Mouse (Mus musculus): Measurements from ENCODE around the gene Fchsd2. TPM values are rescaled to one million over a fixed set of nuclear protein-coding genes. Genes with fewer than 3 reads are reported as not detected.

The Fchsd2 gene
- polyA plus RNA-seq, 1 experiment from 2014 or later = 27.9 TPM

DNA sequence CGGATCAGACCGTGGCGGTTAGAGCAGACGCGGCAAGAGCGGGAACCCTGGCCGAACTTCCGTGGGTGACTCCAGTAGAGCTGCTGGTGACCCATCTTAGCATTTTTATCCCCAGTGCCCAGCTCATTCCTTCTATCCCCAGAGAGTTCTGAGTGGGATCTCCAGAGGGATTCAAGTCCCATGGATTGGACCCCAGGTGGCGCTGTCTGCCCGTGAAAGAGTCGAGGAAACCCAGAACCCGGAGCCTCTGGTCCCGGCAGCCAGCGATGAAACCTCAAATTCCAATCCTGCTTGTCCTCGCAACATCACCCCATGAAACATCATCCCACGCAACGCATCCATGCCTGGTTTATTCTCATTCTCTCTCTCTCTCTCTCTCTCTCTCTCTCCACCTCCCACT is 31.3 kb upstream of the Fchsd2 start:
- Histone ChIP-seq H3K27me3 (no peaks in the 10 kb centered on the region), H3K9ac (replicated peaks) (no peak overlapping the region; the same call in 1 of the 2 replicates), H3K36me3 (no peaks in the 10 kb centered on the region), H3K9me3 (no peaks in the 10 kb centered on the region), H3K4me2 (peak overlapping the region; percentile 31), H3K4me1 (replicated peaks) (0 out of 2 replicates have a peak, but pooled peaks cover 4% of the 10 kb centered on the region), H3K27ac (no peak overlapping the region), H3K4me3 (replicated peaks) (no peak overlapping the region)
- no peak for ATAC-seq (ENCODE audit: insufficient number of reproducible peaks, insufficient read depth, low FRiP score, low TSS enrichment, low read depth)
- 9% methylated on average over 17 of the region's 17 CpGs for WGBS

DNA sequence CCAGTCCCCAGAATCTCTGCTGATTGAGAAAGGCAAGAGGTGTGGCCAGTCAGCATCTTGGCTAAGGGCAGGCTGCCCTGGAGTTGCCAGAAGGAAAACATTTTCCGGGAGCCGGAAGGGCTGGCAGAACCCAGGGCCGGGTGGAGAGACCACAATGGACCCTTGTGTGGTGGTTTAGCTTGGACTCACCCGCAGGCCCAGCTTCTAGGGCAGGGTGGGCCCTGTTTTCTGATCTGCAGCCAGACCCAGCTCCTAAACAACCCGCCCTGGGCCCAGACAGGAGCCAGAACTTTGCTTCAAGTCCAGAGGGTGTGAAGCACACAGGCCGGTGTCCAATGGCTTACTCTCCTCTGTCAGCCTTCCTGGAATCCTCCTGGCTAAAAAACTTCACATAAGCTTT is 30.4 kb upstream of the Fchsd2 start:
- 0 out of 2 replicates have a peak, but pooled peaks have one; percentile 31 for ATAC-seq (ENCODE audit: insufficient number of reproducible peaks, insufficient read depth, low FRiP score, low TSS enrichment, low read depth)
- Histone ChIP-seq H3K9me3 (no peaks in the 10 kb centered on the region), H3K4me2 (no peak overlapping the region), H3K36me3 (no peaks in the 10 kb centered on the region), H3K4me1 (replicated peaks) (0 out of 2 replicates have a peak, but pooled peaks cover 4% of the 10 kb centered on the region), H3K4me3 (replicated peaks) (no peak overlapping the region), H3K9ac (replicated peaks) (no peak overlapping the region), H3K27ac (peak overlapping the region; percentile 29; the same call in 1 of the 2 replicates), H3K27me3 (no peaks in the 10 kb centered on the region)
- WGBS = 89% methylated on average over 6 of the region's 6 CpGs

DNA sequence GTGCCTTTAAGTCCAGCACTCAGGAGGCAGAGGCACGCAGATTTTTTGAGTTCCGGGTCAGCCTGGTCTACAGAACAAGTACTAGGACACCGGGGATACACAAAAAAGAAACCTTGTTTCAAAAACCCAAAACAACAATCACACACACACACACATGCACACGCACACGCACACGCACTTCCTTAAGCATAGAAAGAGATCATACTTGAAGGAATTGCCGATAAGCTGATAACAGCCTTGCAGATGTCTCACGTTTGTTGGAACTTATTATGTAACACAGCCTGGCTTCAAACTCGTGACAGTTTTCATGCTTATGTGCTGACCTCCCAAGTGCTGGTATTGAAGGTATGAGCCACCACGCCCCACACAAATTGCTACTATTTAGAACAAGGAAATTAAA is 29.1 kb upstream of the Fchsd2 start:
- Histone ChIP-seq H3K4me1 (replicated peaks) (no peaks in the 10 kb centered on the region), H3K27me3 (no peaks in the 10 kb centered on the region), H3K27ac (no peak overlapping the region), H3K9me3 (no peaks in the 10 kb centered on the region), H3K36me3 (no peaks in the 10 kb centered on the region), H3K4me2 (no peak overlapping the region), H3K4me3 (replicated peaks) (no peak overlapping the region), H3K9ac (replicated peaks) (no peak overlapping the region)
- 85% methylated on average over 10 of the region's 10 CpGs for WGBS
- no peak for ATAC-seq (ENCODE audit: insufficient number of reproducible peaks, insufficient read depth, low FRiP score, low TSS enrichment, low read depth)

DNA sequence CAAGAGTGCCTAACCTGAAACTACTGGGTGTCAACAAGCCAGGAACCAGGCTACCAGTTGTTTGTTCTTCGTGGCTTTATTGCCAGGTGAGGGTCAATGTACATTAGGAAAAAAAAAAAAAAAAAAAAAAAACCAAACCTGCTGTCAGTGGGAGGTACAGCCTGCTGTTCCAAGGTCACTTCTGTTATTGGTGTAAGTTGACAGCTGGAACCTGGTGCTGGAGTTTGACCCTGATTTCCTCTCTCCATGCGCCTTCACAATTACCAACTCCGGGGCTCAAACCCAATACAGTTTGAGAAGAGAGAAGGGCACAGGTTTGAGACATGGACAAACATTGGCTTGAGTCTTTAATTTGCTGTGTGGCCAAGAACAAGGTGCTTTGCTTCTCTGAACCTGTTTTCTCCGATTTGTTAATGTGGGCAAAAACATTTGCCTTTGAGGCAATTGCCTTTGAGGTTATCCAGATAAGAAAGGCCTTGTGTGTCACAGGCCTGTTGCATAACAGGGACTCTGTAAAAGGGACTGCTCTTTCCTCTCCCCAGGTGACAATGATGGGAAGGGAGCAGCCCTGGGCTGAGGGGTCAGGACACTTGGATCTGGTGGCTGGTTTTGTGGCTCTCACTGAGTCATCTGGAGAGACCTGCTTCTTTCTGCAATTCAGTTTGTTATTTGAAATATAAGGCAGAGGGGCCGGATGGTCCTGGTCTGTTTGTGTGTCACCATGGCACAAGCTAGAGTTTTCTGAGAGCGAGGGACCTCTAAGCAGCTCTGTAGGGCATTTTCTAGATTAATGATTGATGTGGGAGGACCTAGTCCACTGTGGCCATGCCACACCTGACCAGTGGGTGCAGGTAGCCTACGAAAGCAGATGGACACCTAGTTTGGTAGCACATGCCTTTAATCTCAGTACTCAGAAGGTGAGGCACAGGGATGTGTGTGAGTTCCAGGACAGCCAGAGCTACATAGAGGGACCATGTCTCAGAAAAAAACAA is 27.7 kb upstream of the Fchsd2 start:
- H3K27ac ChIP-seq = no peak overlapping the region
- ATAC-seq (ENCODE audit: insufficient number of reproducible peaks, insufficient read depth, low FRiP score, low TSS enrichment, low read depth) = no peak
- H3K4me1 ChIP-seq (replicated peaks) = no peaks in the 10 kb centered on the region
- H3K27me3 ChIP-seq = no peaks in the 10 kb centered on the region
- H3K9me3 ChIP-seq = no peaks in the 10 kb centered on the region
- H3K4me3 ChIP-seq (replicated peaks) = no peak overlapping the region
- H3K36me3 ChIP-seq = no peaks in the 10 kb centered on the region
- H3K4me2 ChIP-seq = no peak overlapping the region
- H3K9ac ChIP-seq (replicated peaks) = no peak overlapping the region
- 84% methylated on average over 7 of the region's 7 CpGs for WGBS

- ATAC-seq (ENCODE audit: insufficient number of reproducible peaks, insufficient read depth, low FRiP score, low TSS enrichment, low read depth) = no peak
- WGBS = 91% methylated on average over 5 of the region's 5 CpGs
- H3K27me3 ChIP-seq = no peaks in the 10 kb centered on the region
These were observed 26.7 kb upstream of the Fchsd2 start for GRCm38 (mm10) chr7:101066009-101066408.

GRCm38 (mm10) chr7:101066650-101067346 is 25.9 kb upstream of the Fchsd2 start:
- 73% methylated on average over 3 of the region's 3 CpGs for WGBS
- Histone ChIP-seq H3K9me3 (no peaks in the 10 kb centered on the region), H3K27ac (no peak overlapping the region), H3K27me3 (no peaks in the 10 kb centered on the region), H3K4me3 (replicated peaks) (no peak overlapping the region), H3K4me1 (replicated peaks) (peaks cover 5% of the 10 kb centered on the region; the same call in 1 of the 2 replicates), H3K4me2 (no peak overlapping the region), H3K9ac (replicated peaks) (no peak overlapping the region), H3K36me3 (no peaks in the 10 kb centered on the region)
- ATAC-seq (ENCODE audit: insufficient number of reproducible peaks, insufficient read depth, low FRiP score, low TSS enrichment, low read depth) = no peak

More at GRCm38 (mm10) chr7:101066009-101066408, 26.7 kb upstream of the Fchsd2 start:
- H3K9ac ChIP-seq (replicated peaks) = no peak overlapping the region
- no peak overlapping the region for H3K4me2 ChIP-seq
- H3K27ac ChIP-seq = no peak overlapping the region
- H3K4me1 ChIP-seq (replicated peaks) = peaks cover 5% of the 10 kb centered on the region; the same call in 1 of the 2 replicates
- H3K9me3 ChIP-seq = no peaks in the 10 kb centered on the region
- no peaks in the 10 kb centered on the region for H3K36me3 ChIP-seq
- no peak overlapping the region for H3K4me3 ChIP-seq (replicated peaks)

DNA sequence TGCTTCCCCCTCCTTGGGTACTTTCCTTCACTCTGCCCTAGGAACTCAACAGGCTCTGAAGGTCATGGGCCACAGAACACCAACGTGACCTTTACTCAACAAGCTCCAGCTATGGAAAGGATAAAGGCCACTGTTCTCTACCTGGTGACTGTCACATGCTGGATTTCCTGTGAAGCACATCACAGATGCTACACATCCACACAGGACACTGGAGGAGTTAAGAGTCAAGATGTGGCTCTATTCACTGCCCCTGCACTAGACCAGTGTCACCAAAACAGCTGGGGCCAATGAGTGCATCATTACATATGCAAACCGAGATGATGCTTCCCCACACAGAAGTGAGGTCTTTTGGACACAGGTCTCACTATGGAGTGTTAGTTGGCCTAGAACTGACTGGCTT is 25.1 kb upstream of the Fchsd2 start:
- Histone ChIP-seq H3K4me3 (replicated peaks) (no peak overlapping the region), H3K36me3 (no peaks in the 10 kb centered on the region), H3K27me3 (no peaks in the 10 kb centered on the region), H3K4me2 (no peak overlapping the region), H3K9me3 (no peaks in the 10 kb centered on the region), H3K4me1 (replicated peaks) (peaks cover 5% of the 10 kb centered on the region; the same call in 1 of the 2 replicates), H3K27ac (no peak overlapping the region), H3K9ac (replicated peaks) (no peak overlapping the region)
- ATAC-seq (ENCODE audit: insufficient number of reproducible peaks, insufficient read depth, low FRiP score, low TSS enrichment, low read depth) = no peak
- 84% methylated on average over 2 of the region's 2 CpGs for whole genome bisulfite sequencing

DNA sequence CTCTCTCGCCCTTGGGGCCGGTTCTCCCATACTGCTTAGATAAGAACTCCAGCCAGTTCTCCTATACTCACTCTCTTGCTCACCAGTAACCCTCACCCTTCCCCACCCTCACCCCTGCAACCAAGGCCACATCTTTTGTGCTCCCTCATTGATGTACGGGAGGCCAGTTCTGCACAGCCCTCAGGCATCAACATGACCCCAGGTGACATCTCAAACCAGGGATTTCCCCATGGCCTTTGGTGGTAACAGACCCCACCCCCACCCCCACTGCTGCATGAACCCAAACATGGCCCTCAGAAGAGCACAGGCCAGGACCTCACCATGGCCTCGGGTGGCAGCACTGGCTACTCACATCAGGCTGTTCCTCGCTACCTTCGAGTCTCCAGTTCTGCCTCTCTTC is 23.4 kb upstream of the Fchsd2 start:
- H3K4me1 ChIP-seq (replicated peaks) = peaks cover 7% of the 10 kb centered on the region; the same call in 1 of the 2 replicates
- no peaks in the 10 kb centered on the region for H3K27me3 ChIP-seq
- WGBS = 82% methylated on average over 6 of the region's 6 CpGs
- no peaks in the 10 kb centered on the region for H3K9me3 ChIP-seq
- 0 out of 2 replicates have a peak, but pooled peaks have one; percentile 52 for ATAC-seq (ENCODE audit: insufficient number of reproducible peaks, insufficient read depth, low FRiP score, low TSS enrichment, low read depth)
- H3K36me3 ChIP-seq = no peaks in the 10 kb centered on the region
- H3K27ac ChIP-seq = no peak overlapping the region
- H3K4me2 ChIP-seq = no peak overlapping the region
- no peak overlapping the region for H3K4me3 ChIP-seq (replicated peaks)
- no peak overlapping the region for H3K9ac ChIP-seq (replicated peaks)

- no peak overlapping the region for H3K4me3 ChIP-seq (replicated peaks)
- H3K9me3 ChIP-seq = no peaks in the 10 kb centered on the region
- 30% methylated on average over 4 of the region's 4 CpGs for WGBS
- ATAC-seq (ENCODE audit: insufficient number of reproducible peaks, insufficient read depth, low FRiP score, low TSS enrichment, low read depth) = no peak
- no peak overlapping the region for H3K9ac ChIP-seq (replicated peaks)
- H3K4me2 ChIP-seq = no peak overlapping the region
- H3K27ac ChIP-seq = no peak overlapping the region
- H3K36me3 ChIP-seq = no peaks in the 10 kb centered on the region
- H3K4me1 ChIP-seq (replicated peaks) = peaks cover 14% of the 10 kb centered on the region; the same call in 1 of the 2 replicates
- H3K27me3 ChIP-seq = no peaks in the 10 kb centered on the region
These were observed 22.3 kb upstream of the Fchsd2 start for GRCm38 (mm10) chr7:101070406-101070805.

GRCm38 (mm10) chr7:101071020-101071419 is 21.6 kb upstream of the Fchsd2 start:
- Histone ChIP-seq H3K36me3 (no peaks in the 10 kb centered on the region), H3K27me3 (no peaks in the 10 kb centered on the region), H3K27ac (no peak overlapping the region), H3K9ac (replicated peaks) (no peak overlapping the region), H3K4me3 (replicated peaks) (no peak overlapping the region), H3K9me3 (no peaks in the 10 kb centered on the region), H3K4me1 (replicated peaks) (peaks cover 14% of the 10 kb centered on the region; the same call in 1 of the 2 replicates), H3K4me2 (no peak overlapping the region)
- WGBS = 49% methylated on average over 6 of the region's 6 CpGs
- no peak for ATAC-seq (ENCODE audit: insufficient number of reproducible peaks, insufficient read depth, low FRiP score, low TSS enrichment, low read depth)

- H3K27ac ChIP-seq = no peak overlapping the region
- H3K9me3 ChIP-seq = no peaks in the 10 kb centered on the region
- H3K4me1 ChIP-seq (replicated peaks) = peaks cover 14% of the 10 kb centered on the region; the same call in 1 of the 2 replicates
- H3K36me3 ChIP-seq = no peaks in the 10 kb centered on the region
- no peak for ATAC-seq (ENCODE audit: insufficient number of reproducible peaks, insufficient read depth, low FRiP score, low TSS enrichment, low read depth)
- no peak overlapping the region for H3K4me2 ChIP-seq
- no peak overlapping the region for H3K4me3 ChIP-seq (replicated peaks)
- H3K9ac ChIP-seq (replicated peaks) = no peak overlapping the region
- 83% methylated on average over 12 of the region's 12 CpGs for WGBS
- H3K27me3 ChIP-seq = no peaks in the 10 kb centered on the region
These were observed 20.4 kb upstream of the Fchsd2 start for GRCm38 (mm10) chr7:101072123-101072740.
